Mouse (Mus musculus) retina, postnatal 7 days (tissue): ENCODE data around the gene Ush2a.

Experiments
- DNase-seq: peaks from one replicate; pipeline ENCODE4 v3.0.0-alpha.2; 2012; ENCODE audit warnings: low read depth, low spot score

Ush2a gene

DNA sequence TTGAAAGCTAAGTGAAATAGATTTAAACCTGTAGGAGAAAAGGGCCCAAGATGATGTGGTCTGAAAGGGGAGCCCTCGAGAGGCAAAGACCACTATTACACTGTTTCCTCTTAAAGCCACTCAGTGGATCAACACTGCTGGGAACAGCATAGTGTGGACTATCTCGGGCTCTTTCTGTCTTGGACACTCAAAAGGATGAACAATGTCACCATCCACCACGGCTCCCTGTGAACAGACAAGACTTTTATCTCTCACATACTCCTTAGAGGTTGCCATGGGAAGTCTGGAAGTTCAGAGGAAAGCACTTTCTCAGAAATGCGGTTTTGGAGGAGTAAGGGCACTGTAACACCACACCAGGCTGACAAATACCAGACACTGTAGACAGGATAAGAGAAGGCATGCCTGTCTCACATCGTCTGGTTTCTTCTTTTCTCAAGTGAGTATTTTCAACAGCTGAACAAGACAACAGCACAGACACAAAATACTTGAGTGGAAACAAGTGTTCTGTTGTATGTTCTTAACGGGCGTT lies 124.0 kb downstream of the Ush2a start:
- no peak for DNase-seq

DNA sequence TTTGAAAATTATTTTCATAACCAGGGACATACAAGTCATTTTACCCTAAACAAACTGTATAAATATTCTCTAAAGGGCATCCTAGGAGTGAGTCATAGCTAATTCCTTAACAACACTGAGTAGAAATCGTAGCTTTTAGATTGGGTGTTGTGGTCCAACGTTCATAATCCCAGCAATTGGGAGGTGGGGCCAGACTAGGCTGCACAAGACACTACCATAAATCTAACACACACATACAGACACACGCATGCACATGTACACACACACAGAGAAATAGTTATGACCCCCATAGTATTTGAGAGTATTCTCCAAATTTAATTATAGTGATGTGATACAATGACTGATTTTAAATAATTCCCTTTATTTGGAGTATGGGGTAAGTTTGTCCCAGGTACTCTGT lies 125.5 kb downstream of the Ush2a start:
- DNase-seq: no peak

DNA sequence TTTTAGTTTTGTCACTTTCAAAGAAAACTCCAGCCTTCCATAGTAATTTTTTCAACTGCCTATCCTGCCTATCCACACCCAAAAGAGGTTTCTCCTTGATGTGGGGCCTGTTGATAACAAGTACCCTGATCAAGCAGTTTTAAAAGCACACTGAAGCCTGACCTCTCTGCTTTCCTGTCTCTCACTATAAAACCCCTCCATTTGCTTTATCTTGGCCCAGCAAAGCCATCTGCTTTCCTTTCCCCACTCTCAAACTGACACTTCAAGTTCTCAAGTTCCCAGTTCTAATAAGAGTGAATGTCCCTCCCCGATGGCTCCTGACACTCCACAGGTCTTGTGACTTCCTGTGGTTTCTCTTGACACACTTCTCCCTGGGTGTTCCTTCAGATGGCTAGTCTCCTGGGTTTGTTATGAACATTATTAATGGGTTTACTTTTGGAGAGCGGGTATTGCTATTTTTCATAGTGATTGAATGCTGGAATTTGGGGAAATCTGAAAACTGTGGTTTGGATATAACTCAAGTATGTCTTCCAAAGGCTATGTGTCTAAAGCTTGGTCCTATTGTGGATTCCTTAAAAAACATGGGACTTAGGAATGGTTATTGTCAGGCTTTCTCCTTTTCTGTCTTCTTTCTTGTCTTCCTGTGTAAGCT lies 126.1 kb downstream of the Ush2a start:
- DNase-seq: no peak

DNA sequence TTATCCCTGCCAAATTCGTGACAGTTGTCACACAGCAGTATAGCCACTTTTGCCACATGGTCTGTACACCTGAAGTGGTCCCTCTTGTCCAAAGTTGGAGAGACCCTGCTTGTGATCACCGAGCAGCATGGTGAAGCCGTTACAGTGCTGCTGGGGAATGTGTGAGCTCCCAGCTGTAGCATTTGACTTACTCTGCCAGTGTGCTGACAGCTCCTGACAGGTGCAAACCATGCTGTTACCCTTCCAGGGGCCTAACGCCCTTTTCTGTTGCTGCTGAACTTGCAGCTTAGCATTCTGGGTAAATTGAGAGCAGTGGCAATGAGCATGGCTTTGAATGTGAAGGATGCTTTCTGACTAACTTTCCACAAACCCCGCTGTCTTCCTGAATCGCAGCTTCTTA lies 128.3 kb downstream of the Ush2a start:
- no peak for DNase-seq

DNA sequence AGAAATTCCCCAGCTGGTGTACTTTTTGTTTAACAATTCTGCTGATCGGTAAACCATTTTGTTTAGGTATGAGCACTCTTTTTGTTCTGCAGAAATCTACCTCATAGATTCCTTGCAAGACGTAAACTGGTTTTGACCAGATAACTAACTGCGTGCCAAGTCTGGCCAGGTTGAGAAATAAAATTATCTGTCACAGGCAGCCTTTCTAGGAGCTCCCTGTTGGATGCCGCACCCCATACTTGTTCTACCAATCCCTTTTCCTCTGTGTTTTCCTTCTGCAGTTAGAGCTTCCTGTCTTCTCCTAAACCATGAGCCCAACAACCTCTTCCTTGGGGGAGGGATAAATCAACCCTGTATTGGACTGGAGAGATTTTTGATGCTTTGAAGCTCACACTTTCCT lies 145.4 kb downstream of the Ush2a start:
- no peak for DNase-seq

DNA sequence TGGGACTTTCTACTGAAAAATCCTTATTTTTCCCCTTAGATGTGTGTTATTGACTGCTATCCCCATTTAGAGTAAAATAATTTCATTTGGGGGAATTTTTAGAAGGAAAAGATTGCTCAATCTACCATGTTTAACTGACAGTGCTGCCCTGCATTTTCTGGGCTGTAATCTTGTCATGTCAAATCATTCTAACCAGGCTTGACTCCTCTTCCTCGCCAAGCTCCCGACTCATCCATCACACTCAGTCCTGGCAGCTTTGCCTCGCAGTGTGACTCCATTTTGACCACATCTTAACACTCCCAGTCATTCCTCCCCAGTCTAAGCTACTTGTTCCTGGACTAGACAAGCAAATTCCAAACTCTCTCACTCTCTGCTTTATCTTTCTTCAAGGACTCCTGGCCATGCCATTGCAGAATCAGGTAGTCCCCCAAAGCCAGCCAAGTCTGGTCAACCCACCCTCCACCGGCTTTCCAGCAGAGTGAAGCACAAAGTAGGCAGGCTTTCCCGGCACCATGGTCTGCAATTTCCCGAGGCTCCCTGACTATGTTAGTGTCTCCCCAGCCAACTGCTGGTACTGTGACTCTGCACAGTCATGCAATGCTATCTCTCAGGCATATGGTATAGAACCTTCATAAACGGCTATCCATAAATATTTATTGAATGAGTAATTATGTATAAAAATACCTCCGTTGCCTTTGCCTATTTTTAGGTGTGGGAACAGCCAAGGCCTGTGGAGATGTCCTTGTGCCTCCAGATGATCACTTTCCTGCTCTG lies 146.0 kb downstream of the Ush2a start:
- no peak for DNase-seq

DNA sequence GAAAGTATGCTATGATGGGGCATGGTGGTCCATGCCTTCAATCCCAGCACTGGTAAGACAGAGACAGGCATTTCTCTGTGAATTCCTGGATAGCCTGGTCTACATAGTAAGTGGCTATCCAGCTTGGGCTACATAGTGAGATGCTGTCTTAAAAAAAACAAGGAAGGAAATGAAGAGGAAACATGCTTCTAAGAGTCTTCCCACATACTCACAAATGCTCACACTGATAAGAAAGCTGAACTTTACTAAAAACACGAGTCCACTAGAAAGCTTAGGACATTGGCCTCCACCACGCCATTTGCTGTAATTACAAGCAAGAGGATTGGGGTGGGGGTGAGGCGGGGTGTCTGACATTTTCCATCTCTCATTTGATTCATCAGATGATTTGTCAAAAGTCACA lies 148.7 kb downstream of the Ush2a start:
- DNase-seq: no peak

DNA sequence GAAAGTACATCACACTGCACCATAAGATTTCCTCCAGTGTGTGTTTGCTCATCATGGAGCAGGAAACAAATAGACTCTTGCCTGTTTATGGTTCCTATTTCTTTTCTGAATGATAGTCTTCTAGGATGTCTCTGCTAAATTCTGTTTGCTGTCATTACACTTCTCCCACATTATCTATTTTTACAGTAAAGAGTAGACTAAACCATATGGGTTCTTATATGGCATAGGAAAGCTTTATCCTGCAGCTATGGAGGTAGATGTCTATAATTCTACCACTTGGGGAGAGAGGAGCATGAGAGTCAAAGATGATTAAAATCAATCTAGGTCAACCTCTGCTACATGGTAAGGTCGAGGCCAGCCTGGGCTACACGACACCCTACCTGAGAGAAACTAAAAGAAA lies 158.7 kb downstream of the Ush2a start:
- DNase-seq: no peak

DNA sequence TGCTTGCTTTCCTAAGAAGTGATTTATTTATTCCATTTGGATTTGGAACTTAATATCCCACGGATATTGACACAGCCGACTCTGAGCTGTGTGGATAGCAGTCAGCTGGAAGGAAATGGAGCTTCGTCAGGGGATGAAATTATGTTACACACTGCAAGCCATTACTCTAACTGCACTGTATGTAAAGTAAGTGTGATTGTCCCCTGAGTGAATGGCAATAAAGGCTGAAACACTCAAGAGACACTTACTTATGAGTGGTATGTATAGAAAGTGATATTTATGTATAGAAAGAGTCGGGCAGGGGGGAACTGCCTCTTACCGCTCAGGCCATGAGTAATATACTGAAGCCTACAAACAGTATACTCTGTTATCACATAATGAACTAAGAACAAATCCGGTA lies 166.3 kb downstream of the Ush2a start:
- DNase-seq: no peak

DNA sequence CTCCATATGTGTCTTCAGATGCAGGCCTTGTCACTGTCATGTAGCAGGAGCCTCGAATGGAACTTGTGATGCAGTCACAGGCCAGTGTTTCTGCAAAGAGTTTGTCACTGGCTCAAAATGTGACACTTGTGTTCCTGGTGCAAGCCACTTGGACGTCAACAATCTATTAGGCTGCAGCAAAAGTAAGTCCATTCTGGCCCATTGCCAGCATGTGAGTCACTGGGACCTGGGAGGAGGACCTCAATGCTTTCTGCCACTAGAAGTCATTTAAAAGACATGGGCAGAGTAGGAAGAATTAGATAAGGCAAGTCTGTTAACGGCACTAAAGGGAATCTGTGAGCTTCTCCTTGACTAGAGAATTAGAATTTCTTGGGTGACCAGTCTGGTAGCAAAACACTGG lies 168.9 kb downstream of the Ush2a start:
- no peak for DNase-seq

DNA sequence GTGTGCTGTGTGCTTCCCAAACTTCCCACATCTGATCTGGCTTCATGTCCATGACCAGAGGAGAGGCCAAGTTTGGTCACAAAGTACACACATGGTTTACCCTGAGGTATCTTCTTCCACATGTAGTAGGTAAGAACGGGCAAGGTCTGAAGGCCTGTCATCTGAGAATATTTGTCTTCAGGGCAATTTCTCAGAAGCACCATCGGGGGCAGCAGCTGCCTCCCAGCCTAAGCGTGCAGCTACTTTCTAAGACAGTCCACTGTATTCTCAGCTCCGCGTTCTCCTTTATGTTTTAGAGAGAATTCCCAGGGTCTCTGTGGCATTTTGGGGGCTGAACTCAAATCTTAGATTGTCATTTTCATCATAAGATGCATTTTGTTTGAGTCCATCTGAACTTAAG lies 186.1 kb downstream of the Ush2a start:
- no peak for DNase-seq

DNA sequence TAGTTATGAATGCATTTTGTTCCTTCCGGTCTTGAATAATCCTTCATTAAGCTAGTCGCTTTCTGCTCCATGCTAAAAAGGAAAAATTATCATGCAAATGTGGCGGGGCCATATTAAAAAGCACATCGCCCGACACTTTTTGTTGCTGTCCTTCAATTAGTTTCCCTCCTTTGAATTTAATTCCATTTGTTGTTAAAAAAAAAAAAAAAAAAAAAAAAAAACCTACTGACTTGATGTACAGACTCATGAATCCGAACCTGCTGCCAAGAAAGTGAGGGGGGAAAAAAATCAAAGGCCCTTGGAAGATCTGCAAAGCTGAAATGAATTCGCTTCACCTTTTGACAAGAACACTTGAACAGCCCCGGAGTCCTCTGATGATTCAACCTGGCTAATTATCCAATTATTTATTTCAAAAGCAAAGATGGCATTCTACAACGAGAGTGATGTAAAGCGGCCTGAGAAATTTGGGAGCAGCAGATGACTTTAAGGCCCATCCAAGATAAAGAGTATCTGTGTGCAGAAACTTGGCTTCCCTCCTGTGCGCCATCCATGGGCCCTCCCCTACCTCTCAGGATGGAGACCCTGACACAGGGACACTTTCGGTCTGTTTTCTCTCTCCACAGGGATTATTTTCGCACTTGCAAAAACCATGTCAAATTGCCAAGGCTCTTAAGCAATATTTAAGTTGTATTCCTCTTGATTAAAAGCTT lies 194.8 kb downstream of the Ush2a start:
- no peak for DNase-seq

DNA sequence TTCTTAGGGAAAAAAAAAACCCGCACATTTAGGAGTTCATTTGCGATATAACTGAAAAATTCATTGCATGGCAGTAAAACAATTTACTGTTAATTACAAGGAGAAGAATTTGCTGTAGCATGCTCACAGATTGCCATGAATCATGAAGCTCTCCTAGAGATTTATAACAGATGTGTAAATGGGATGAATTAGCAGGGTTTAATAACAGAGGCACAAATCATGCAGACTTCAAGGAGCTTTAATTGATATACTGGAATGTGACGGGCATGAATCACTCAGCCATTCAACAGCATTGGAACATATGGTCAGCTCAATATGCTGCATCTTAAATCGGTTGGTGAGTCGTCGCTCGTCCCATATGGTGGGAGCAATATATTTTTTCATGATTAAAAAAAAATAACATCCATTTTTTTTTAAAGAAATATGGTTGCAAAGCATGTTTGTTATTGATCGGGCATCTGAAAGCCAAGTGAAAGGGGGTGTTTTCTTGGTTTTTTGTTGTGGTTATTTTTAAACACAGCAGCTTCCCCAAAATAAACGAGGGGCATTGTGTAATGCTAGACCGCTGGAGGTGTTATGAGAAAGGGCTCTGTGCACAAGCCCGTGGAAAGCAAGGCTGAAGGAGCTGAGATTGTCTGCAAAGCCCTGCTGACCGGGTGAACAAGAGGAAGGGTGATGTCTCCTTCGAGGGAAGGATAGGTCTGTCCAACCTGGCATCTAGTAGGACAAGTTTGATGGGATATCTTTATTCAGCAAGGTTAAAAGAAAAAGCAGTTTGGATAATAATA lies 195.6 kb downstream of the Ush2a start:
- no peak for DNase-seq

DNA sequence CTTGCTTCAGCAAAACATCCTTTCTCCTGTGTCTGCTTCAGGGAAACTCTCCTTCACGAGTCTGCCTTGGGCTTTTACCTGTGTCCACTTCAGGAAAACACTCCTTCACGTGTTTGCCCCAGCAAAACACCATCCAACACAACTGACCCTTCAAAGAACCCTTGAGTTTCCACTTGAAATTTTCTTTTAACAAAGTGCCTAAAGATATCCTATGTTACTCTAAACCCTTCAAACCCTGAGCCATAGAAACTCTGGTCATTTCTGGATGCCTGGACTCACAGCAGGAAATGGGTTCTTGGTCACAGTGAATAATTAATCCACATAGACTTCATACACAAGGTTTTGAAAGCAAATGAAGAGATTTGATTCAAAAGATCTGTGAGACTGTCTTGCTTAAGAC lies 199.4 kb downstream of the Ush2a start:
- DNase-seq: no peak

DNA sequence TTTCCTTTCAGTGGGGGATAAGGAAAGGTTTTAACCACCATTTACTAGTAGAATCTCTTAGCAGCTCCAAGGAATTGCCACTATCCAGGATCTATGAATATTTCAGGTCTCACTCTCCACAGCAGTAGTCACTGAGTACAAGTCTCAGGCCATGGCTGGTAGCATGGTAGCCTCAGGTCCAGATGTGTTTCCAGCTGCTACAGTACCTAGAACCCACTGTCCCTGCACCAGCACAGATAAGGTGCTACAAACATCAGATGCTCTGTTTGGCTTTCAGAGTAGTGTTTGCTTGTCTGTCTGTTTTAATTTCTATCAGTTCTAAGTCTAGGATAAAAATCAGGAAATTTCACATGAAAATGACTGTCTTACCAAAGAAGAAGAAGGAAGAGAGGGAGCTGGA lies 202.8 kb downstream of the Ush2a start:
- no peak for DNase-seq

DNA sequence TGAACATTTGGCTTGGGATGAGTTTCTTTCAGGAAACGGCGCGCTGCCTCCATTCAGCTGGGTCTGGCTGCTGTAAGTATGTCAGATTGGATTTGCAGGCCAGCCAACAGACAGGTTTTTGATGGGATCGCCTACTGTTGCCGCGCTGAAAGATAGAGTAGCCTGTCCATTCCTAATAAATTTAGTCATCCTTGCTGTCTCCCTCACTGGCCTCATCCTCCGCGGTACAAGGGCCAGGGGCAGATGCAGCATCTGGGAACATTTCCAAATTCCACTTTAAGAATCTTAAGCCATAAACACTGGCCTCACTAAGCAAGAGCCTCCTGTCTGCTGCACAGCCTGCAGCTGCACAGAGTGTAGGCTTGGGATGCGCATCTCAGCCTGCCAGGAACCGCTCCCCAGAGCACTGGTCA lies 206.6 kb downstream of the Ush2a start:
- no peak for DNase-seq

DNA sequence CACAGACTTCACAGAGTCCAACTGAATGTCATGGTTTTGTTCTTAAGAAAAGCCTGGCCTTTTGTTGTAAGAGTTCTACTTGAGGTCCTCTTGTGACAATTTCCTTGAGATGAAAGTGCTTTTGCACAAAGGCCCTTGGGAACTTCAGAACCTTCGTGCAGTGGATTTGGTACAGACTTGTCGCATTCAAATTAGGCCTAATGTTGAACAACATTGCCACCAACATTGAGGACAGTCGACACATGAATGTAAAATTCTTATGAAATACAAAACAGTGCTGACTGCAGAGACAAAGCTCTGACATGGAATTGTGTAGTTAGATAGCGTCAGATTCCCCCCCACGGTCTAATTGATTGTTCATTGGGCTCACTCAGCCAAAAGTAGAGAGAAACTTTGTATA lies 243.1 kb downstream of the Ush2a start:
- DNase-seq: no peak

DNA sequence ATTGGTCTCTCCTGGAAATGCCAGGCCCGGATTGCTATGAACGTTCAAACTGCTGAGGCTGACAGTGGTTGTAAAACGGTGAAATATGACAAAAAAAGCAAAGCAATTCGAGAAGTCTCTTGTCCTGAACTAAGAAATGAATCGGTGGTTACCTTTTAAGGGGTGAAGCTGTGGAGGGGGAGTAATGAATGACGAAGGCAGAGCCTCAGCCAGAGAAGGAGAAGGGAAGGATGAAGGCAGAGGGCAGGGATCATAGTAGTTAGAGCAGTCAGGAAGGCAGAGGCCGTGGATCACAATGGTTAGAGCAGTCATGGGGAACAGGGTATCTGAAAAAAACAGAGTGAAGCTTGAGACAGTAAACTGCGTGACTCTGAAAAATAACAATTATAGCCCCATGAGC lies 257.0 kb downstream of the Ush2a start:
- no peak for DNase-seq

DNA sequence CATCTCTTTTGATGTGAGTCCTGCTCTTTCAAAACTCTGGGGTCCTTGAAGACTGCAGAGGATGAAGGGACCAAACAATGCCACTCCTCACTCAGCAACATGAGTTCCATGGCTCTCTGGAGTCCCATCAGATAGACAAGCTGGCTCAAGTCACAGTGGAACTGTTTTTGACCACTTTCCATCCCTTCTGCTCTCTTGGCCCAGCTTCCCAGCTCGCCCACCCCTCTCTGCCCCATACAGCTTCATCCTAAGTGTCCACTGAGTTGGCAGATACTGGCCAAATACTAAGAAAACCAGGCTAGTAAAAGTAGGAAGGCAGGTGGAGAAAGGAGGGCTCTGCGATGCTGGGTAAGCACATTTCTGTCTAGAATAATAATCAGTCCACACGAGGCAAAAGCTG lies 265.6 kb downstream of the Ush2a start:
- DNase-seq: no peak

DNA sequence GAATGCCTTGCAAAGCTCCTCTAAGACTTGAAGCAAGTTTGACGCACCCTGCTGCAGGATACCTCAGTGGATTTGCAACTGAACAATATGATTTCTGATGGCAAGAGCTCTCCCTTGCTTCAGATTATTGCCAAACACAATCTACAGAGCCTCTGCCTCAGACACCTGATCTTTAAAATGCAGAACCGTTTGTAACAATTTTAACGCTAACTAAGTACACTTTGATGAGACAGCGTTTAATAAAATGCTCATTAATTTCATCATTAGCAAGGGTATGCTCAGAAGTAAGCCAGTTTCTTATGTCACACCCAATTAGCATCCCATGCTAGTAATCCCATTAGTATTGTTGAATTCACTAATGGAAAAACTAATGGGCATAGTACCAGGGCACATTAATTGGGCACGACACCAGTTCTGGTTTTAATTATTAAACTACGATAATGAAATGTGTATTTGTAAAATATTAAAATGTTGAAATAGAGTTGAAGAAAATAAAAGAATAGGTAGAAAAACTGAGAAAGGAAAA lies 267.8 kb downstream of the Ush2a start:
- peak; percentile 57 for DNase-seq

DNA sequence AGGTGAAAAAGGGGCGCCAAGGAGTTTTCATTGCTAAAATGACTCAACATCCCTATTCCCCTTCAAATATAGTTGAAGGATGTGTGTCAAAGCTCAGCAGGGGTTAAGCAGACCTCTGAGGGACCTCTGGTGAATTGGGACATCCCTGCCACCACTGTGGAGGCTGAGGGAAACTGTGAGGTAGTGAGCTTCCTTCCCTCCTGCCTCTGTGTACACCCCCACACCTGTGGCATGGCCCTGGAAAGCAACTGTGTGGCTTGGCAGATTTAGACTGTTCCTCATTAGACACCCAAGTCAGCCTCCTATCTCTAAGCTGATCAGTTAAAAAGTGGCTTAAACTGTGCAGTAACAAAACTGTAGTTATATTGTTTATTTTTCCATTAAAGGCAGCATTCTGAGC lies 275.2 kb downstream of the Ush2a start:
- no peak for DNase-seq

DNA sequence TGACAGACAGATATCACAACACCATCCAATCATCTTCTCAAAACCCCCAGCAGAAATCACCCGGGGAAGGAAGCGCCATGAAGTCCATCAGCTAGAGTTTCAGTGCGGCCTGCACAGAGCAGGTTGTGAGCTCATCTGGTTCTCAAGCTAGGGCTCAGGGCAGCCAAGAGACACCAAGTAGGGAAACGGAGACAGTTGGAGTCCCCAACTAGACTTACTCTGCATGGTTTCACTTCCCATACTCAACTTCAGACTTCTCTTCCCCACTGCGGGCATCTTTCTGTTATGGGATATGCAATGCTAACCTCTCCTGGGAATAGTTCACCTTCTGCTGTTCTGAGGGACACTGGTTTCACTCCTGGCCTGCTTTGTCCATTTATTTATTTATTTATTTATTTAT lies 277.8 kb downstream of the Ush2a start:
- no peak for DNase-seq
